Mouse (Mus musculus) monocyte, adult 2 months (primary cell): Measurements from ENCODE around the gene Pcolce2.
"Not testable (repeated sequence)": the region's sequence is repeated elsewhere in the genome, so short reads cannot be mapped to it uniquely, and the experiment has no call there.

Source experiments
- DNase-seq, 2 experiments: peaks; one replicate each; pipeline ENCODE4 v3.0.0; 2022; ENCODE audit warnings: low spot score in 2 of 2, low read depth in 1 of 2

The Pcolce2 gene

GRCm38 (mm10) chr9:95637271-95638181 lies at the start of gene Pcolce2:
Pcolce2 (plus strand) TSS chr9:95637601.
- DNase-seq = no peak

- DNase-seq = no peak
Measured at GRCm38 (mm10) chr9:95588070-95588469, 49.3 kb upstream of the Pcolce2 start.

DNA sequence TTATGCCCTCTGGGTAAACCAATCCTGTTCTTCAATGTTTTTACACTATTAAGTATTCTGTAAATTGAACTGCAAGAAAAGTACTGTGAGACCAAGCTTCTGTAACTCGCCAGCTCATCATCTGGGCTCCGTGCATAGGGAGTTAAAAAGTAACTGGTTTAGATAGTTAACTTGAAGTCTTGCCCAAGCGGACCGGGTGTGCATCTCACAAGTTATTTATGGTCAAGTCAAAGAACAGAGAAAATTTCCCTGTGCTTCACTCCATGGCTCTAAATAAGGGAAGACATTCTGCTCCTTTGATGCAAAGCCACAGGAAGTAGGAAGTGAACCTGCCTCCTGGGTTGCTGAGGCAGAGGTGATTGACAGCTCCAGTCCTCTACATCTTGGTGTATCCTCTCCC lies 43.1 kb upstream of the Pcolce2 start:
- no peak for DNase-seq

DNA sequence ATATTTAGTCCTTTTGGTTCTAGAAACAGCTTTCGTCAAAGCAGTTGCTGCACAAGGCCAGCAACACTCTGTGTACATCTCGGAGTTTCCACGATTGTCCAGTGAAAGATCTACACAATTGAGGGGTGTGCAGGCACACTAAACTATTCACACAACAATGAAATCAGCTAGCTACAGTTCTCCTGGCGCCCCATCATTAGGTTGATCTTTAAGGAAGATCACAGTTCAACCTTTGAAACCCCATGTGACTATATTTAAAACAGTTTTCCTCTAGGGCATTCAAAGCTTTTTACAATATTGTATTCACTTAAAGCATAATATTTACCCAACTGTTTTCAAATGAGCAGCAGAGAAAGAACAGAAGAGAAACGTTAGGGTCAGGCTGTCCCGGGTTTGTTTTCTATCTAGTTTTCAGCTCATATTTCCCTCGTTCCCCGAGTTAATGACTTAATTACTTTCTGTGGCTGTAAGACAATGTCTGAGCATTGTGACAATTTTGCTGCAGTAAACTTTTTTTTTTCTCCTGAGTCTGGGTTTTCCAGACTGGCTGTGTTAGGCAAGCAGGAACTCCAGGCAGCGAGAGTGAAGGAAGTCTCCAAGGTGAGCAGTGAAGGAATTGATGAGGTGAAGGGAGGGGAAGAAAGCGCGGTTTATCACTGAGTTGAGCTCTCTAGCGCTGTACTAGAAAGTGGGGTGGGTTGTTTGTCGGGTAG lies 39.8 kb upstream of the Pcolce2 start:
- no peak for DNase-seq

DNA sequence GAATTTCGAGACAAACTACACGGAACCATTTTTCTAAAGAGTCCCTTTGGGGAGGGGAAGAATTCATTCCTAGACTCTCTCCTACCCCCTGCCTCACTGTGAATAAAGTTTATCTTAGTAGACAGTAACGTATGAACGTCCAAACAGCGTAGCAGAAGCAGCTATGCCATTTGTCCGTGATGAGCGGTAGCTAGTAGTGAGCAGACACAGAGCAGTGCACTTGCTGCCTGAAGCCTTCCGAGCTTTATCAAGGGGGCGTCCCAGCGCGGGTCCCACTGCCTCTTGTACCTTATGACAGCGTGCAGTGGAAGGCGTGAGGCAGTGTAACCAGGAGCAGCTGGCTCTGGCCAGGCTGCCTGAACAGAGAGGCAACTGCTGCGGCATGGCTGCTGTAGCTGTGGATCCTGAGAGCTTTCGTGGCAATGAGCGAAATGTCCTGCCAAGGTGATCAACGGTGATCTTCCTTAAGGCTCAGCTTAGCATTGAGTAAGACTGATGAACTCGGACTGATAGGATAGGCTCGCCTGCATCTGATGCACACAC lies 39.2 kb upstream of the Pcolce2 start:
- no peak for DNase-seq

- no peak for DNase-seq
Measured at GRCm38 (mm10) chr9:95599399-95599798, 38.0 kb upstream of the Pcolce2 start.

GRCm38 (mm10) chr9:95602849-95603248 lies 34.6 kb upstream of the Pcolce2 start:
- no peak for DNase-seq

- no peak for DNase-seq
Measured at GRCm38 (mm10) chr9:95603316-95603715, 34.1 kb upstream of the Pcolce2 start.

- no peak for DNase-seq
Measured at GRCm38 (mm10) chr9:95607196-95607595, 30.2 kb upstream of the Pcolce2 start.

DNA sequence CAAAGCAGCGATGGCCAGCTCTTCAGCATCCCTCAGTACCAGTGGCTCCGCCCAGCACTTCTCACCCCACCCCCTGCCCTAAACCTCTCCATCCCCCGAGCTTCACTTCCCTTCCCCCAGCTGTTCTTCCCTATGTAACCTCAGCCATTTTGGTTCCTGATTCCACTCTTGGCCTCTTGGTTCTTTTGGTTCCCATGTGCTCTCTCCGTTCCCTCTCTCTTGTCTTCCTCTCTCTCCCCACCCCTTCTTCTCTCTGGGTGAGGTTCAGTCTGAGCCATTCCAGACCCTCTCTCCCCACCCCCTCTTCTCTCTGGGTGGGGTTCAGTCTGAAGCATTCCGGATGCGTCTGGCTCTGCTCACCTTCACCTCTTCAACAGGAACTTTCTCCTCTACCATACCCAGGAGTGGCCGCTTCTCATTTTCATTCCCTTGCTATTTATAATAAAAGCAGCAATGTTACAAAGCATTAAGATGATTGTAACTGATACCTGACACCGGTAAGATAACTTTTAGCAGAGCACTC lies 25.1 kb upstream of the Pcolce2 start:
- DNase-seq = no peak

DNA sequence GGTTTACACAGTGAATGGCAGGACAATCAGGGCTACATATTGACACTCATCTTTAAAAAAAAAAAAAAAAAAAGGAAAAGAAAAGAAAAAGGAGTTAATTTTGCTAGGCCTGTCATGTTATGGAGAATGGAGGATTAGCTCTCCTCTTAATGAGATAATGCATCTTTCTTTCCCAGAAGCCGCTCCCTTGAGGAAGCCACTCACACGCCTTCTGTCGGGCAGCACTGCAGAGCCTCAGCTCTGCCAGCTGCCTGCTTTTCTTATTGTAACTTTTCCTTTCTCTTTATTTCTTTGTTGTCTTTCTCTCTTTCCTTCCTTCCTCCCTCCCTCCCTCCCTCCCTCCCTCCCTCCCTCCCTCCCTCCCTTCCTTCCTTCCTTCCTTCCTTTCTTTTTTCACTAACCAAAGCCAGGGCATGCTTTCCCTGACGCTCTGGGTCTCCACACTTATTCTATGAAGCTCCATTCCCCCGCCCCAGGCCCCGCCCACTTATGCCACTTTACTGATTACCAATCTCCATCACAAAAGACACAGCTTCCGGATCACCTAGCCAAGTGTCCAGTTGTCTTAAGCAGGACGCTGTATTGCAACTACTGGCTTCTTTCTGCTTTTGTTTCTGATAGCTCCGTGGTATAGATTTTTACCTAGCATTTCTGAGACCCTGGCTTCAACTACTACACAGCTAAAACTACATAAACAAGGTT lies 23.8 kb upstream of the Pcolce2 start:
- no peak for DNase-seq

DNA sequence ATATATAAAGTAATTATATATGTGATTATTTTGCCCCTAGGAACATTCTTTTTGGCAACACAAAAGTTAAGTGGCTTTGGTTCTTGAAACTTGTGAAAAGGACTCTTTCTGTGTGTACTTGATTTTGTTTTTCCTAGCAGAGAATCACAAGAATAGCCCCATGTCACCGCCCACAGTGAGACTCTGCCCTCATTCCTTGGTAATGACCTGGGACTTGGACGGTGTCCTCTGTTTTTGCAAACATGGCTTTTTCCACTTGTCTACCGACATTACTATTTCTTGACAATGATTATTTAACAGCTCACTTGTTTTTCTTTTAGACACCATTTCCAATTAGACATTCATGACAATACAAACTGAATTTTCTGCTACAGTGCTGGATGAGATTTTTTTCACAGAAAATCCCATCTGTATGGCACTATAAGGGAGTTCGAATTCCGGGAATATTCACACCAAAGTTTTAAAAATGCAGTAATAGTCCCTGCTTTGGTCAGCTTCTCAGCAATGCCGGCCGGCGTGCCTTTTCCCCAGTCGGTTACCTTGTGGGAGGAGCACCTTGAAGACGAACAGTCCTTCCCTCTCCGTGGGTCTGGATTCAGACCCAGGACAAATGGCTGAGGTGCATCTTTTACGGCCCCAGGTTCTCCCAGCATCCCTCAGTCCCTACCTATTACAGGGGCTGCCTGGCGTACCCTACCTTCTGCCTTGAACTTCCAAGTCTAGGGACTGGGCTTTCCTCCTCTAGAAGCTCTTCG lies 22.4 kb upstream of the Pcolce2 start:
- no peak for DNase-seq

- no peak for DNase-seq
Measured at GRCm38 (mm10) chr9:95615961-95616360, 21.4 kb upstream of the Pcolce2 start.

DNA sequence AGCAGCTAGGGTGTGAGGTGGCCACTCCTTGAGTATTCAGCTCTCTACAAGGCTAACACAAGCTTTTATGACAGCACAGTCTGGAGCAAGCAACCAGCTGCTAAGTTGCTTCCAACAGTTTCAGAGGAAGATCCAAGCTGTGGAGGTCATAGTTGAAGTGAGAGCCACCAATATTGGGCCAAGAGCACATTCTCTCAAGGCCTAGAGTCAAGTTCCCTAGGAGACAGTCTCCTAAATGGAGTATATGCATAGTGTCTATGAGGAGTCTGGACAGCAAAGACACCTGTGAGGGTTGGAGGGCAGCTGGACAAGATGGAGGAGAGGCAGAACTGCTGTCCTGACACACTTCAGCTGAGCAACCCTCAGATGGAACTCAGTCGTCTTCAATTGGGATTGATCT lies 18.8 kb upstream of the Pcolce2 start:
- no peak for DNase-seq

DNA sequence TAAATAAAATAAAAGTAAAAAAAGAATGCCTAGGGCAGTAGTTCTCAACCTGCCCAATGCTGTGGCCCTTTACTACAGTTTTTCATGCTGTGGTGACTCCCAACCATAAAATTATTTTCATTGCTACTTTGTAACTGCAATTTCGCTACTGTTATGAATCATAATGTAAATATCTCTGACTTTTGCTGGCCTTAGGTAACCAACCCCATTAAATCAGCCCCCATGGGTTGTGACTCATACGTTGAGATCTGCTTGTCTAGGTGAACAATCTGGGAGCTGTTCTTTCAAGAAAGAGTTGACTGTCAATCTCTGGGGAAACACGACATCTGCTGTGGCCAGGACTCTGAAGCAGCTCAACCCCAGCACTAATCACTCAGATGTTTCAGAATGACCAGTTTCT lies 13.3 kb upstream of the Pcolce2 start:
- DNase-seq = no peak

DNA sequence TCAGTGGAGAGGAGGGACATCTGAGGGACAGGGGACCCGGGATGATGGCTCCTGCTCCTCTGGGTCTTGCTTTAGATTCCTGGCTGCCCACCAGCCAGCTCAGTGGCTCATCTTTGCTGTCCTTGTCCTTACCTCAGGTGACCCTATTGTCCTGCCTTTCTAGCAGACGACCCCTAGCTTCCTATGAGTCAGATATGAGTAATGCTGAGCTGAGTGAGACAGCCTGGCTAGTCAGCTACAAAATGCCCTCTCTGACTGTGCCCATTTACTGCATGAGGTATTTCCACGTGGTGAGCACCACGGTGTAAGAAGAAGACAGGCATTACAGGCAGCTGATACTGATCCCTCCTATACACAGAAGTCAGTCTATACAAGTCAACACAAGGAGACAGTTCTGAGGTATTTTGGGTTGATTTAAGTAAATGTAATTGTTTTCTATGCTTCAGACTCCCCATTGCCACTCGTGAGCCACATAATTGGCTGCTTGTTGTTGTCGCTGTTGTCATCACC lies 8.9 kb upstream of the Pcolce2 start:
- DNase-seq = no peak

DNA sequence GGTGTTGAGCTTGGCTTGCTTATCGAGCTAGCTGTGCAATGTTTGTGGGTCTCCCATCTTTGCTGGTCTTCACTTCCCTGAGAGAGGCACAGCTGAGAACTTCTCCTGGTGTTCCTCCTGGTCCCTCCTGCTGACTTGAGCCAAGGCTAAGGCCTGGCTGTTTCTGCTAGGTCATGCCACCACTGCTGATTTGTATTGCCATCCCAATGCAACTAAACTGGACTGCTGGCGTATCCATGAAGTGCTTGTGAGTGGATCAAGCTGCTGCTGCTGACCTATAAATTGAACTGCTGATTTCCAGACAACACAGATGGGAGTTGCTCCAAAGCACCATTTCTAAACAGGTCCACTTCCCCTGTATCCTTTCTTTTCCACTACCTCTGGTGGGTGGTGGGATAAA lies 7.8 kb upstream of the Pcolce2 start:
- DNase-seq = not testable (repeated sequence)

GRCm38 (mm10) chr9:95636395-95636794 lies 1.0 kb upstream of the Pcolce2 start:
- DNase-seq = no peak

GRCm38 (mm10) chr9:95639919-95640318 lies 2.5 kb downstream of the Pcolce2 start:
- no peak for DNase-seq

DNA sequence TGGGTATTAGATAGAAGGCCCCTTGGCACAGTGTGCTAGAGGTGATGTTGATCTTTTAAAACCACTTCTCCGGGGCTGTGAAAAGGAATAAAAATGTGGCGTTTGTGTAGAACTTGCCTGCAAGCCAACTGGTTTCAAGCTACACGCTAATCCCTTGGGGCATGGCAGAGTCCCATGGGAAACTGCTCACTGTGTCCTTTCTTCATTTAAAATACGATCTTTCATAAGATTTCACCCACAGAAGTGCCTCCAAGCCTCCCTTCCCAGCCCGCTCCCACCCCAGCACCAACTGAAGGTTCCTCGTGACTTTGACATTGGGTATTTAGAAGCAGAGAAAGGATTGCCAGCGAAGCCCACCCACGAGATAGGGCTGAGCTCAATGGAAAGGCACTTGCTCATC lies 8.5 kb downstream of the Pcolce2 start:
- DNase-seq = no peak
